Mouse (Mus musculus): ENCODE data around the gene Ralgapb.
A peak's percentile ranks its signal among the peaks of the same experiment; 100 is the strongest.
"Not testable (repeated sequence)": the region's sequence is repeated elsewhere in the genome, so short reads cannot be mapped to it uniquely, and the experiment has no call there.

Gene Ralgapb

GRCm38 (mm10) chr2:158409595-158410021 is at the start of gene Ralgapb:
Gene Ralgapb, plus strand, starts transcription at chr2:158409848.
- DNase-seq: peak; percentile 95

DNA sequence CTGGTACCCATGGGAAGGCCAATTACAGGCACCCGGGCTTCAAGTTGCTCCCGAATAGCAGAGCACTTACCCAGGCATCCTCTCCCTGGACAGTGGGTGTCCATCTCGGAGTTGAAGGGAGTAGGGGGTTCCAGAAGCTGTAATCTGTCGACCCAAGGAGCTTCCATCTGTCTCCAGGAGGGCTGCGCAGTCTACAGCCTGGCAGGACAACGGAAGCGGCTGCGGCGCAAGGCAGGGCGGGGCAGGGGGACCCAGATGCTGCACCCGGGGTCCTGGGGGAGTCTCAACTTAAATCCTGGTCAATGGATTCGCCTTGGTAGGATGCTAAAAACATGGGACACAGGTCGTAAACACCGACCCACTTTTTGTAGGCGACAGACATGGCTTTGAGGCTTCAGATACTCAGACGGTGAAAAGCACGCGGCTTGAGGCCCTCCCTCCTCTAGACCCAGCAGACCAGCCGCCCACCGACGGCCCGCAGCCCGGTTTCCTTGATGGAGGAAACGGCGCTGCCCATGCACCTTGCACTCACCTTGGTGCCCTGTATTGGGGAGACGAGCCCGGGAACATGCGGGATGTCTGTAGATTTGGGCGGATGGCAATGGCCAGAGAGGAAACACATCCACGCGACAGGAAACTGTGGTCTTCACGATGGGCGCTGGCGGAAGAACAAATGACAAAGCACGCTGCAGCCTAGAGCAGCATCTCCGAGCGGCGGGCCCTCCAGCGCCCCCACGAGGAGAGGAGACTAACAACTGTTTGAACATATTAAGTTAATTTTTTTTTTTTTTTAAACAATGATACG is 48.6 kb upstream of the Ralgapb start:
- DNase-seq: peak; percentile 61 to 78

DNA sequence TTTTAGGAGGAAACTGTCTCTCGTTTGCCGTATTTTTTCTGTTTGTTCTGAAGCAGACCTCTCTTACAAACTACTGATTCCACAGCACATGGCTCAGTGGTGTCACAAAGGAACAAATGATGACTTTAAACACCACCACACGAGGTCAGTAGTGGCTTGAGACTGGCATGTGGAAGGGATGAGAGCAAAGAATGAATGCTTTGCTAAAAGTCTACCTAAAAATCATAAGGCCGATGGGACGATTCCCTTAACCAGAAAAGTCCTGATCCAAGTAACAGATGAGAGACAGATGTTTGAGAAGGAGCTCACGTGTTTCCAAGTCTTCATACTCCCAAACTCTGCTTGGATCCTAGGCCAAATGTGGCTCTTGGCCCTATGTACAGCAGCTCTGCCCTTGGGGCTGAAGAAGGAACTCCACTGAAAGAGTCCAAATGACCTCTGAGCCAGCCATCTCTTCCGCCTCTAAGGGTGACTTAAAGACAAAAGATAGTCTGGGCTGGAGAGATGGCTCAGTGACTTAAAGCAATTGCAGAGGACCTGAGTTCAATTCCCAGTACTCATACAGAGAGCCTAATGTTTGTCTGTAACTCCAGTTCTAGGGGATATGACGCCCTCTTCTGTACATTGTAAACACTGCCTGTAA is 47.8 kb upstream of the Ralgapb start:
- DNase-seq: no peak

DNA sequence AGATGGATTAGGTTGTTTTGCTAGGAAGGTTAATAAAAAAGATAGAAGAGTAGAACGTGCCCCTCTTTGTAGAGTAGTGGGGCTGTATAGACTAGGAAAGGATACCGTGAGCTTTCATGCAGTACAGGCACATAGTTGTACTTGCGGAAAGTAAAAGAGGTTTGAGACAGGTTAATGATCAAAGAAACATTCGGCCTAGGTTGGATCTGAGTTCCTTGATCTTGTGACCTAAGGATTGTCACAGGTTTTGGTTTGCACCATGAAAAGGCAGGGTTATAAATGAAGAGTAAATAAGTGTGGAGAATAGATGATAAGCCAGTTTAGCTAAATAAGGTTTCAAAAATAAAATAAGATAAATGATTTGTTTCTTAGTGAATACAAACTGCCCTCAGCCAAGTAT is 45.5 kb upstream of the Ralgapb start:
- DNase-seq: no peak

DNA sequence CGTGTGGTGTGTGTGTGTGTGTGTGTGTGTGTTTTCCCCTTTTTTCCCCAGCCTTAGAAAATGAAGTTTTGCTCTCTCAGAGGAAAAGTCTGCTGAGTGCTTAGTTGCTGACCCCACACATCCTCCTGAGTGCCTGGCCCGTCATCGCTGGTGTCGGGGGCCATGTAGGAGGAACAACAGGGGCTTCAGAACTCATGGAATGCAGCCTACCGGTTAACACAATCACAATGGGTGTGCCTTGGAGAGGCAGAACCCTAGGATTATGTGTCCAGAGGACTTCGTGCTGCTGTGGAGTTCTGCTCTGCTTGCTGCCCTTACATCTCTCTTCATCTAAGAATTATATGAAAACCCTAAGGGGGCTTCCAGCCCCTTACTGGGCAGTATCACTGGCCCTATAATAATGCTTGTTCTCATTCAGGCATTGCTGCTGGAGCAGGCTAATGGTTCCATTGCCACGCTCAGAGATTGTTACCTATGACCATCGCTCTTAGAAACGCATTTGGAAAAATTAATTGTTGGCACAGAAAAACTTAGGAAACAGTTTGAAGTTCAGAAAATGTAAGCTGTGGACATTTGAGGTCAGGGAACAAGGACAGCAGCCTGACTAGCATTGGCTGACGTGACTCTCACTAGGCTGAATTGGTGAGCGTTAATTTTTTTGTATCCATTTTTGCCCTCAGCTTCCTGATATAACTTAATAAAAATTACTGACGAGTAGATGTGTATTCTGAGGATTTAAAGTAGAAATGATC is 44.4 kb upstream of the Ralgapb start:
- DNase-seq: no peak

DNA sequence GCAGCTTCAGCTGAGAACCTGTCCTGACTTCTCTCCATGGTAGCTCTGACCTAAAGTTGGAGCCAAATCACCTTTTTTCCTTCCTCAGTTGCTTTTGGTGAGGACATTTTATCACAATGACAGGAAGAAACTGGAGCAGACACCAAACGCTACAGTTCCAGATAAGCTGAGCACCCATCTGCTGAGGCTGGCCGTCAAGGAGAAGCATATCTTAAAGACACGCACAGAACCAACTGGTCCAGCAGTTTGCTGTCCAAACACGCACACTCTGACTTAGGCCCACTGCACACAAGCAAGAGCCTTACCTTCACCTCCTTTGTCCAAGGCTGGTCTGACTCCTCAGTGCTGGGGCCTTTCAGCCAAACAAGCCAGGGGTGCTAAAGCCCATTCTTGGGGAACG is 42.0 kb upstream of the Ralgapb start:
- no peak for DNase-seq

DNA sequence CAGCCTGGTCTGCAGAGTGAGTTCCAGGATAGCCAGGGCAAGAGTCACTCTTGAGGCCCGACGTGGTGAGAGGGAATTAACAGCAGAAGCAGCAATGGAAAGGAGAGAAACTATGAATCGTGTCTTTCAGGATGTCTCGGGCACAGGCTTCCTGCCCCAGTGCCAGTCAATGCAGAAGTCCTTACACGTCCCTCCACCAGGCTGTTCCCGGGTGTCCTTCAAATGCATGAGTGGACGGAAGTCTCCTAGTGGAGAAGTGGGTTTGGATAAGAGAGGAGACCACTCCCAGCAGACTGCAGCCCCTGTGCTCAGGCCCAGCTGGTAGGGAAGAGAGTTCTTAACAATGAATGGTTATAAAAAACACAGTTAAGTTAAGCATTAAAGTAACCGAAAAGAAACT is 41.3 kb upstream of the Ralgapb start:
- no peak for DNase-seq

DNA sequence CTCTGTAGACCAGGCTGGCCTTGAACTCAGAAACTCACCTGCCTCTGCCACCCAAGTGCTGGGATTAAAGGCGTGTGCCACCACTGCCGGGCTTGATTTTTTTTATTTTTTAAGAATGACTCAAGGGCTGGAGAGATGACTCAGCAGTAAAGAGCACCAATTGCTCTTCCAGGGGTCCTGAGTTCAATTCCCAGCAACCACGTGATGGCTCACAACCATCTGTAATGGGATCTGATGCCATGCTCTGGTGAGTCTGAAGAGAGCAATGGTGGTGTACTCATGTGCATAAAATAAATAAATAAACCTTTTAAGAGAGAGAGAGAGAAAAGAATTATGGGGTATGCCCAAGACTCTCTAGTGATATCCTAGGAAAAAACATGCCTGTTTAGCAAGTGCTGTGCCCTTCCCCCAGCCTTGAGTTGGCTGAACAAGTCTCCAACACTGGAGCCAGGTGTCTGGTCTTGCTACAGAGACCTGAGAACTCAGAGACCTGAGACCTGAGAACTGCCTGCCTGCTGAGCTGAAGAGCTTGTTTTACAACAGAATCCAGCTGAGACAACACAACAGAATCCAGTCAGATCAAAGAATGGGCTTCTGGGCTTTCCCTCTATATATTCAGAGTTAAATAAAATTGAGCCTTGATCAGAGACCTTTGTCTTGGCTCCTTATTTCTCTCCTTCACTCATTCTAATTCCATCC is 40.0 kb upstream of the Ralgapb start:
- DNase-seq: no peak

- DNase-seq: no peak
Measured at GRCm38 (mm10) chr2:158370173-158370550, 39.5 kb upstream of the Ralgapb start.

GRCm38 (mm10) chr2:158373061-158373460 is 36.6 kb upstream of the Ralgapb start:
- no peak for DNase-seq

DNA sequence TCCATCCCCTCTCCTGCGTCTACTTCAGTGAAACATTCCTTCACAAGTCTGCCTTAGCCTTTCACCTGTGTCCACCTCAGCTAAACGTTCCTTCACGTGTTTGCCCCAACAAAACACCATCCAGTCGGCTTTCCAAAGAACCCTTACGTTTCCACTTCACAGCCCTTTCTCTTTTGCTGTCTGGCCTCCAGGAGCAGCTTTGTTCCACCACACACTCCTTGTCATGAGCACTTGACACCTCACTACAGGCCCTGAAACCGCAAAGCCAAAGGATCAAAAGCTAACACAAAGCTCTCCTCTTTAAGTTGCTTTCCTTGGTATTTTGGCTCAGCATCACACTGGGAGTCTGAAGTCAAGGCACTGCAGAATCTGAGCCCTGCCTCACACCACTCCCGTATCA is 36.1 kb upstream of the Ralgapb start:
- no peak for DNase-seq

- no peak for DNase-seq
Measured at GRCm38 (mm10) chr2:158375443-158376122, 34.1 kb upstream of the Ralgapb start, which contains the start of gene Snhg11. Gene Snhg11, plus strand, starts transcription at chr2:158375638.

GRCm38 (mm10) chr2:158376123-158376687 is 33.4 kb upstream of the Ralgapb start:
- DNase-seq: no peak

DNA sequence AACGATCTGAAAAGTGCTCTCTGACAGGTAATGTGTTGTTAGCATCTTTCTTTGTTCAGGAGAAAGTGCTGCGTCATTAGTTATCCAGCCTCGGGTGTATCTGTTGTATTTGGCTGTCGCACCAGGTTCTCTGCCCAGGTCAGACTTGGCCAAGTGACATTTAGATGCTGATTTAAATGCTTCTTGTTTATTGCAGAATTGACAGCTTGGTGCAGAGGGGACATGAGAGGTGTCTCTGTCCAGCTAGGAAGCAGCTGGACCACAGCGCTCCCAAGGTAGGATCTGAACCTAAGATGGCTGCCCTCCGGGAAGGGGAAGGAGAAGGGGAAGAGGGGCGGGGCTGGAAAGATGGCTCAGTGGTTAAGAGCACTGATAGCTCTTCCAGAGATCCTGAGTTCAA is 32.9 kb upstream of the Ralgapb start:
- no peak for DNase-seq

- no peak for DNase-seq
Measured at GRCm38 (mm10) chr2:158377811-158378210, 31.8 kb upstream of the Ralgapb start.

- DNase-seq: peak in 1 of 2 experiments; percentile 30
Measured at GRCm38 (mm10) chr2:158379354-158380078, 30.1 kb upstream of the Ralgapb start.

- no peak for DNase-seq
Measured at GRCm38 (mm10) chr2:158386072-158386471, 23.6 kb upstream of the Ralgapb start.

GRCm38 (mm10) chr2:158389421-158389820 is 20.2 kb upstream of the Ralgapb start:
- DNase-seq: no peak

GRCm38 (mm10) chr2:158396369-158396768 is 13.3 kb upstream of the Ralgapb start:
- no peak for DNase-seq

GRCm38 (mm10) chr2:158397140-158397539 is 12.5 kb upstream of the Ralgapb start:
- not testable (repeated sequence) for DNase-seq

GRCm38 (mm10) chr2:158402915-158403314 is 6.7 kb upstream of the Ralgapb start:
- DNase-seq: no peak
